Mouse (Mus musculus) ES-E14 (cell line): ENCODE measurements around the gene Unc13d. TPM values are rescaled to one million over a fixed set of nuclear protein-coding genes. Genes with fewer than 3 reads are reported as not detected.
A peak's percentile ranks its signal among the peaks of the same experiment; 100 is the strongest.
"Not testable (repeated sequence)": the region's sequence is repeated elsewhere in the genome, so short reads cannot be mapped to it uniquely, and the experiment has no call there.

Source experiments
- DNase-seq: peaks from one replicate; pipeline ENCODE4 v3.0.0-alpha.2; 2013; ENCODE audit warnings: low read depth, low spot score
- H3K27ac ChIP-seq: 2 replicates; pipeline ENCODE4 v1.5.1; 2012; ENCODE audit warnings: low read depth, mild to moderate bottlenecking, low read length, moderate library complexity, mixed read lengths; ENCODE audit not compliant: poor library complexity, insufficient read depth, severe bottlenecking
- H3K36me3 ChIP-seq: 2 replicates; pipeline ENCODE4 v1.6.1; 2012; ENCODE audit warnings: mild to moderate bottlenecking, low read length, moderate library complexity, mixed read lengths; ENCODE audit not compliant: control insufficient read depth, poor library complexity, insufficient read depth, severe bottlenecking
- H3K4me1 ChIP-seq, 2 experiments: fragments of 150-350 bp in 1 of 2; sonication (generic) in 1 of 2; 2 replicates each; pipeline ENCODE4 v1.6.1; 2012; ENCODE audit warnings: low read length in 2 of 2, mild to moderate bottlenecking in 1 of 2, mixed read lengths in 1 of 2; ENCODE audit not compliant: control insufficient read depth in 2 of 2, insufficient read depth in 2 of 2, poor library complexity in 1 of 2
- H3K4me3 ChIP-seq, 2 experiments: fragments of 150-350 bp in 1 of 2; sonication (generic) in 1 of 2; 2 replicates each; pipeline ENCODE4 v1.5.1; 2012; ENCODE audit warnings: low read length in 2 of 2, low read depth in 1 of 2, mild to moderate bottlenecking in 1 of 2, mixed read lengths in 1 of 2; ENCODE audit not compliant: insufficient read depth in 1 of 2, poor library complexity in 1 of 2, severe bottlenecking in 1 of 2
- H3K9ac ChIP-seq: 2 replicates; pipeline ENCODE4 v1.6.1; 2012; ENCODE audit warnings: low read depth, mild to moderate bottlenecking, low read length, mixed read lengths; ENCODE audit not compliant: poor library complexity, insufficient read depth, severe bottlenecking
- H3K9me3 ChIP-seq: fragments of 150-350 bp; sonication (generic); 2 replicates; pipeline ENCODE4 v1.6.1; 2012; ENCODE audit warnings: low read depth, mild to moderate bottlenecking, low read length; ENCODE audit not compliant: control insufficient read depth, insufficient read depth
- CHD2 ChIP-seq: IDR thresholded peaks from 2 replicates; pipeline ENCODE4 v1.6.1; 2014; ENCODE audit warnings: mild to moderate bottlenecking, low read depth, low read length, inconsistent platforms
- HCFC1 ChIP-seq: IDR thresholded peaks from 2 replicates; pipeline ENCODE4 v1.6.1; 2012; ENCODE audit warnings: low read length, inconsistent platforms, borderline replicate concordance; ENCODE audit not compliant: insufficient read depth
- MAFK ChIP-seq: IDR thresholded peaks from 2 replicates; pipeline ENCODE4 v1.6.1; 2014; ENCODE audit warnings: mild to moderate bottlenecking, low read depth, low read length, inconsistent platforms; ENCODE audit not compliant: insufficient read depth
- ZC3H11A ChIP-seq: IDR thresholded peaks from 2 replicates; pipeline ENCODE4 v1.6.1; 2012; ENCODE audit warnings: low read depth, mild to moderate bottlenecking, inconsistent platforms, low read length, borderline replicate concordance
- ZNF384 ChIP-seq: IDR thresholded peaks from 2 replicates; pipeline ENCODE4 v1.6.1; 2012; ENCODE audit warnings: low read depth, low read length, inconsistent platforms
- in situ Hi-C, 2 experiments: fragments of 600-800 bp; cut with MboI; formaldehyde crosslinking; loops; one replicate each; pipeline ENCODE4 v1.15.1; 2025; ENCODE audit warnings: low sequenced_read_pairs in 2 of 2, inconsistent platforms in 1 of 2; ENCODE audit not compliant: unreplicated experiment in 2 of 2
- total RNA-seq: library from RNA; depleted of rRNA; stranded (reverse); fragments of 300-350 nt; gene quantifications from 2 replicates; pipeline ENCODE4 v1.2.3, GENCODE M21; 2012

The Unc13d gene
- total RNA-seq, 1 experiment = 13.3 TPM

DNA sequence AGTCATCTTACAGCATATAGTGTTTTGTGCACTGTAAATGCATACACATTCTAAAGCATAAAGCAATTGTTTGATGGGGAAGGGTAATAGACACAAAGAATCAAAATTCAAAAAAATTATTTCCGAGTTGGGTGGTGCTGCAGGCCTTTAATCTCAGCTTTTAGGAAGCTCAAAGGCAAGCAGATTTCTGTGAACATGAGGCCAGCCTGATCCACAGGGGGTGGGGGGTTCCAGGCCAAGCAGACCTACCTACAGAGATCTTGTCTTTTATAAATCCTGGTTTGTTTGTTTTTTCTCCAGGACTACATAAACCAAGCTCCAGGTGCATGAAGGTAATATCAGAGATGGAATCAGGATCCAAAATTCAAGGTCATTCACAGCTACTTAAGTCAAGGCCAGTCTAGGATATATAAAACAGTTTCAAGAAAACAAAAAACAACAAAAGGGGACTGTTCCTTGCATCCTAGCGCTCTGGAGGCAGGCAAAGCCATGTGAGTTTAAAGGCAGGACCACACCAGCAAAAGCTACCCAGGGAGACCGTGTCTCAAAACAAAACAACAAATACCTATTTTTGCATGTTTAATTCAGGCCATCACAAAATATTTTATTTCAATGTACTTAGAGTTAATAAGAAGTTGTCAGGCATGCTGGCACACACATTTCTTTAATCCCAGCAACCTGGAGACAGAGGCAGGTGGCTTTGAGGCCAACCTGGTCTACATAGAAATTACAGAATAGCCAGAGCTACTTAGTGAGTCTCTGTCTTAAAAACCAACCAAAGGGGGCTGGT, 52.5 kb downstream of the Unc13d start:
- Histone ChIP-seq H3K4me3 (no peak overlapping the region; a peak in 1 of 4 replicates), H3K4me1 (peaks cover 2 to 4% of the 10 kb centered on the region in 2 experiments; a peak in 1 of 4 replicates), H3K9me3 (no peaks in the 10 kb centered on the region), H3K27ac (no peak overlapping the region), H3K36me3 (peaks cover 8% of the 10 kb centered on the region), H3K9ac (no peak overlapping the region)
- no peak for DNase-seq
- in situ Hi-C loops = no loop called here
- no peak for TF ChIP-seq MAFK
- no peak for TF ChIP-seq ZNF384
- TF ChIP-seq HCFC1 = no peak
- TF ChIP-seq CHD2 = no peak

DNA sequence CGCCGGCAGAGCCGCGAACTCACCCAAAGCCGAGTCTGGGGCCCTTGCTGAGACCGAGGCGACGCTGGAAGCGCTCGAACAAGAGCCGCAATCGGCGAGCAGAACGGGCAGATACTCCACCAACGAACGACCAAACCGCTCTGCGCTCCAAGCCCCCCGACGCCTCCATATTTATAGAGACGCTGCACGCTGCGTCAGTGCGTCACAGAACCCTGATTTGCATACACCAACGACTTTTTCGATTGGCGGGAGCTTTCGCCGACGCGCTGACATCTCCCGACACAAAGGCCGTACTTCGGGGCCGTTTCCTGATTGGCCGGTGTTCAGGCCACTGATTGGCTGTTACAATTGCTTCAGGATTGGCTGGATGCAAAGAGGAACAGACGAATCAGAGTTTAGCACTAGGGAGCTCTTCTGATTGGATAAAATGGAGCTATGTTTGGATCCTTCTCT, 53.4 kb downstream of the Unc13d start:
- Histone ChIP-seq H3K4me3 (peak overlapping the region; percentile 76 to 90), H3K36me3 (peaks cover 8% of the 10 kb centered on the region), H3K4me1 (peaks cover 0 to 4% of the 10 kb centered on the region in 2 experiments; a peak in 1 of 4 replicates), H3K27ac (peak overlapping the region; percentile 94), H3K9me3 (no peaks in the 10 kb centered on the region), H3K9ac (peak overlapping the region; percentile 94)
- in situ Hi-C loops = no loop called here
- TF ChIP-seq MAFK (no peak), ZNF384 (no peak), ZC3H11A (no peak), CHD2 (peak; percentile 94), HCFC1 (peak; percentile 77; the same call in 1 of the 2 replicates)
- DNase-seq = peak; percentile 98

DNA sequence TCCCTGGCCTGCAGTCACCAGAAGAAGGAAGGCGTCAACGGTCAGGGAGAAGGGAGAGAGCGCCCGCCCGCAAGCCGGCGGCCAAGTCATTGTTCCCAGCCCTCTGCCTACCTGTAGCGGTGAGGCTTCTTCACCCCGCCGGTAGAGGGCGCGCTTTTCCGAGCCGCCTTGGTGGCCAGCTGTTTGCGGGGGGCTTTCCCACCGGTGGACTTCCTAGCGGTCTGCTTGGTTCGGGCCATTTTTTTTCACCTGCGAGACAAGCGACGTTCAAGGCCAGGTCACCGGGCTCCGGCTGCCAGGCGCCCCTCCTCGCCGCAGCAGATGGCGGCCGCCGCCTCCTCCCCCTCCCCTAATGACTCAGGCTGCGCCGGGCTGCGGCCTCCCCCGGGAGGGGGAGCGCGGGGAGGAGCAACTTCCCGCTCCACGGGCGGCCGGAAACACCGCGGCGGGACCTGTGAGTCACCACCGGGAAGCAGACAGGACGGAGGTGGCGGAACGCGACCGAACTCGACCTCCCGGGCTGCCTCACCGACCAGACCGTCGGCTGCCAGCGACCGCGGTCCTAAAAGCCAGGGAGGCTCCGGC, 53.9 kb downstream of the Unc13d start:
- Histone ChIP-seq H3K27ac (peak overlapping the region; percentile 94), H3K9ac (peak overlapping the region; percentile 94), H3K9me3 (no peaks in the 10 kb centered on the region), H3K4me3 (peak overlapping the region; percentile 76 to 90), H3K36me3 (peaks cover 8% of the 10 kb centered on the region), H3K4me1 (peaks cover 0 to 2% of the 10 kb centered on the region in 2 experiments; a peak in 1 of 4 replicates)
- DNase-seq = no peak
- in situ Hi-C loops = no loop called here
- TF ChIP-seq ZNF384 (0 out of 2 replicates have a peak, but pooled peaks have one; percentile 16), MAFK (no peak)

DNA sequence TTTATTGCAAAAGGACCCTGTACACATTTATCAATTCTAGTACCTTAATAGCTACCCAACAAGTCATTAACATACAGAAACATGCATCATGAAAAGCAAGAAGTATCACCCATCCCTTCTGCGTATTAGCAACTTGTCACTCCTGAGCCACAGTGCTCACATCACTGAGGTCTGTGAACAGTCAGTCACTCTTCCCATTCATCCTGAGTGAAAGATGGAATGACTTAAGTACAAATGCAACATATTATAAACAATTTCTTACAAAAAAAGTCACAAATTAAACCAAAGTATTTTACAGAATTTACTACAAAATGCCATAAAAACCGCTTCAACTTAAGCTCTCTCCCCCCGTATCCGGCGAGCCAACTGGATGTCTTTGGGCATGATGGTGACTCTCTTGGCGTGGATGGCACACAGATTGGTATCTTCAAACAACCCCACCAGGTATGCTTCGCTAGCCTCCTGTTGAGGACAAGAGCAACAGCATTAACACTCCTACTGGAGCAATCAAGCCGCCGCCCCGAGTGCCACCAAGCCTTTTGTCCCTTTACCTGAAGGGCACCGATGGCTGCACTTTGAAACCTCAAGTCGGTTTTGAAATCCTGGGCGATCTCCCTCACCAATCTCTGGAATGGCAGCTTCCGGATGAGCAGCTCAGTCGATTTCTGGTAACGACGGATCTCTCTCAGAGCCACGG, 54.5 kb downstream of the Unc13d start:
- in situ Hi-C loops, H3K36me3 ChIP-seq, H3K9me3 ChIP-seq, H3K4me1 ChIP-seq, DNase-seq: not testable (repeated sequence)
- Histone ChIP-seq H3K27ac (0 out of 2 replicates have a peak overlapping the region, but pooled peaks have one; percentile 44), H3K4me3 (peak overlapping the region; percentile 76 to 90), H3K9ac (peak overlapping the region; percentile 94)
